Mouse (Mus musculus) spleen, adult 2 months (tissue): ENCODE results near the gene Snx15.

Source experiments
- CTCF ChIP-seq: fragments of 200-500 bp; IDR thresholded peaks from 2 replicates; pipeline ENCODE4 v1.5.1; 2011; ENCODE audit warnings: mild to moderate bottlenecking, inconsistent platforms; ENCODE audit not compliant: insufficient read depth, insufficient read length, insufficient replicate concordance; ENCODE audit errors: extremely low read depth
- POLR2A ChIP-seq: fragments of 200-500 bp; IDR thresholded peaks from 2 replicates; pipeline ENCODE4 v1.6.1; 2011; ENCODE audit warnings: low read depth, low read length, inconsistent platforms

DNA sequence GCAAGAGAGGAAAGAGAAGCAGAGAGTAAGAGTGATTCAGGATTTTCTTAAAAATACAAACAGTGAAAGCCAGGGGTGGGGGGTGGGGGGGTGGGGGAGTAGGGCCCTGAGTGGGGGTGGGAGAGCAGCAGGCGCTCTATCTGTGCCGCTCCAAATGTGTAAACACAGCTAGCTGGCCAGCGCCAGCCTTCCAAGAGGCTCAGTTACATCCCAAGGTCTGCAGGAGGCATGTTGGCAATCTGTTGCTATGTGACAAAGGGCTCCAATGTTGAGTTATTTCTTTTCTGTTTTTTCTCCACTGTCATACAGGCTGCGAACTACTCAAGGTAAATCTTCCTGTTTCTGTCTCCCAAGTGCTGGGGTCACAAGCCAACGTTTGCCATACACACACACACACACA is 46.7 kb upstream of the Snx15 start:
- TF ChIP-seq POLR2A (no peak), CTCF (no peak)
